Mouse (Mus musculus) limb, embryonic 14.5 days (tissue): ENCODE data around the gene Rhbdl1. TPM values are rescaled to one million over a fixed set of nuclear protein-coding genes. Genes with fewer than 3 reads are reported as not detected.

Source experiments
- ATAC-seq: fragments of 200-750 bp; cut with Nextera tagmentation; 2 replicates; pipeline ENCODE4 v1.8.0; 2017; ENCODE audit warnings: low read depth, moderate number of reproducible peaks, moderate TSS enrichment; ENCODE audit not compliant: low FRiP score
- DNase-seq: peaks from one replicate; pipeline ENCODE4 v3.0.0-alpha.2; 2015; ENCODE audit warnings: low spot score
- H3K27ac ChIP-seq: fragments of 300-500 bp; sonication (generic); replicated peaks from 2 replicates; pipeline ENCODE4 v1.5.1; 2014; ENCODE audit warnings: low read depth, mild to moderate bottlenecking, low read length, moderate library complexity, mixed read lengths
- H3K27me3 ChIP-seq: fragments of 300-500 bp; sonication (generic); 2 replicates; pipeline ENCODE4 v1.6.1; 2014; ENCODE audit warnings: low read length, mixed read lengths; ENCODE audit not compliant: control insufficient read depth, insufficient read depth
- H3K36me3 ChIP-seq: fragments of 300-500 bp; sonication (generic); 2 replicates; pipeline ENCODE4 v1.6.1; 2014; ENCODE audit warnings: mild to moderate bottlenecking, low read length, moderate library complexity, mixed read lengths; ENCODE audit not compliant: control insufficient read depth, insufficient read depth
- H3K4me1 ChIP-seq: fragments of 300-500 bp; sonication (generic); 2 replicates; pipeline ENCODE4 v1.6.1; 2014; ENCODE audit warnings: antibody characterized with exemption, low read length, mixed read lengths; ENCODE audit not compliant: control insufficient read depth, insufficient read depth
- H3K4me2 ChIP-seq: fragments of 300-500 bp; sonication (generic); replicated peaks from 2 replicates; pipeline ENCODE4 v1.6.1; 2014; ENCODE audit warnings: low read depth, mild to moderate bottlenecking, low read length, moderate library complexity; ENCODE audit not compliant: severe bottlenecking
- H3K4me3 ChIP-seq: fragments of 300-500 bp; sonication (generic); replicated peaks from 2 replicates; pipeline ENCODE4 v1.5.1; 2014; ENCODE audit warnings: low read length
- H3K9ac ChIP-seq: fragments of 300-500 bp; sonication (generic); 2 replicates; pipeline ENCODE4 v1.6.1; 2014; ENCODE audit warnings: mild to moderate bottlenecking, low read depth, low read length, moderate library complexity; ENCODE audit not compliant: severe bottlenecking
- H3K9me3 ChIP-seq: fragments of 300-500 bp; sonication (generic); 2 replicates; pipeline ENCODE4 v1.6.1; 2016; ENCODE audit warnings: low read length; ENCODE audit not compliant: control insufficient read depth
- POLR2A ChIP-seq: fragments of 200-500 bp; IDR thresholded peaks from 2 replicates; pipeline ENCODE4 v1.8.0; 2012; ENCODE audit warnings: inconsistent platforms, mild to moderate bottlenecking, moderate library complexity, borderline replicate concordance; ENCODE audit not compliant: insufficient read depth, insufficient read length; ENCODE audit errors: extremely low read depth
- WGBS: fragments of 180-500 bp; shearing (Covaris S2); extraction: QIAGEN DNeasy Blood & Tissue Kit; methylation state at CpG from one replicate; pipeline ENCODE4 v1.1.7; 2014; 5-methylcytosine and 5-hydroxymethylcytosine counted together
- polyA plus RNA-seq, 2 experiments: library from polyadenylated mRNA; depleted of rRNA in 1 of 2; stranded (reverse) in 1 of 2; unstranded in 1 of 2; fragments of >200 nt; fragmentation: Nextera tagmentation in 1 of 2; extraction: Ambion mirVana in 1 of 2; gene quantifications; 2 replicates each; pipeline versions ENCODE4 v1.2.1 to v1.2.3; 2012 to 2014

Gene Rhbdl1
- polyA plus RNA-seq, 2 experiments, result 2.3 to 11.7 TPM

DNA sequence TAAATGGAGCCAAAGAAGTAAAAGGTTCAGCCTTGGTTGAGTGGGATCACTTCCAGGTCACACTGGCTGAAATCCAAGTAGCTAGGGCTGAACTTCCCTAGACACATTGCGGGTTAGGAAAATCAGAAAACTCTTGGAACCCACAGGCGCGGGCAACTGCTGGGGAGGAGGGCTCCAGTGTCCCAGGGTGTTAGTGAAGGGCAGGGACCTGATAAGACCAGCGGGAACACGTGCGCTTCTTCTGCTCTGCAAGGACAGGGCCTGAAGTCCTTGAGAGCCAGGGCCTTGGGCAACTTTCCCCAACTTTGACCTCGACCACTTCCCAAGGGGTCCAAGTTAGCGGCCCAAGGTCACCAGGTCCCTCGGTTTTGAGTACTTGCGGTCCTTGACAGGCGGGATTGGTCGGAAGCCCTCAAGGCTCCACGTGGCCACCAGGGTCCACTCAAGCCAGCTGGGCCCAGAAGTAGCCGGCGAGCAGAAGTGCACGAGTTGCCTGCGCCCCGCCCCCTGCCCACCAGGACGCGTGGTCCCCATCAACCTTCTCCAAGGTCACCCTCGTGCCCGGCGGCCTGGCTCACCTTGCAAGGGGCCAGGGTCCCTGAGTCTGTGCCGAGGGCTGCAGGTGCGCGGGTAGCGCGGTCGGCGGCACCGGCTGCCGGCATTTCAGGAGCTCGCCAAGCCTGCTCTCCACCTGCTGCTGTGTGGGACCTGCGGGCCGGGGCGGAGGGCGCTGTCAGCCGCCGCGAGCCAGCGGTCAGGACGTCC lies 30.9 kb upstream of the Rhbdl1 start:
- 2% methylated on average over 42 of the region's 42 CpGs for WGBS
- Histone ChIP-seq H3K27me3 (no peaks in the 10 kb centered on the region), H3K9ac (peak overlapping the region; percentile 55), H3K4me3 (peak overlapping the region; percentile 76), H3K4me1 (peaks cover 12% of the 10 kb centered on the region), H3K9me3 (no peaks in the 10 kb centered on the region), H3K27ac (no peak overlapping the region), H3K36me3 (no peaks in the 10 kb centered on the region), H3K4me2 (peak overlapping the region; percentile 97)
- no peak for TF ChIP-seq POLR2A
- no peak for DNase-seq
- ATAC-seq, result peak; percentile 54

DNA sequence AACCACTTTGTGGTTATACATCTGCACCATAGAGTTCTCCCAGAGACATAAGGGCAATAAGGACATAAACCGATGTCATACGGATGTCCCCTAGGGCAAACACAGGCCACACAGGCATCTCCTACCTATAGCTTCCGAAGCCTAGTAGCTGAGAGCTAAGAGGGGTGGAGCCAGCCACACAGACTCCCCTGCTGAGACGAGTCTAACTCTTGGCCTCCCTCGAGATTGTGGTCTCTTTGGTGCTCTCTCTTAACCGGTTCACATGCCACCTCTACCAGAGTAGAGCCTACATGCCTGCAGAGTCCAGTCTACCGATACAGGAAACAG lies 30.4 kb upstream of the Rhbdl1 start:
- Histone ChIP-seq H3K4me2 (peak overlapping the region; percentile 97), H3K36me3 (no peaks in the 10 kb centered on the region), H3K4me3 (peak overlapping the region; percentile 76), H3K27me3 (no peaks in the 10 kb centered on the region), H3K9me3 (no peaks in the 10 kb centered on the region), H3K9ac (peak overlapping the region; percentile 55; the same call in 1 of the 2 replicates), H3K4me1 (peaks cover 12% of the 10 kb centered on the region), H3K27ac (no peak overlapping the region)
- no peak for DNase-seq
- no peak for TF ChIP-seq POLR2A
- WGBS, result 8% methylated on average over 7 of the region's 7 CpGs
- no peak for ATAC-seq

DNA sequence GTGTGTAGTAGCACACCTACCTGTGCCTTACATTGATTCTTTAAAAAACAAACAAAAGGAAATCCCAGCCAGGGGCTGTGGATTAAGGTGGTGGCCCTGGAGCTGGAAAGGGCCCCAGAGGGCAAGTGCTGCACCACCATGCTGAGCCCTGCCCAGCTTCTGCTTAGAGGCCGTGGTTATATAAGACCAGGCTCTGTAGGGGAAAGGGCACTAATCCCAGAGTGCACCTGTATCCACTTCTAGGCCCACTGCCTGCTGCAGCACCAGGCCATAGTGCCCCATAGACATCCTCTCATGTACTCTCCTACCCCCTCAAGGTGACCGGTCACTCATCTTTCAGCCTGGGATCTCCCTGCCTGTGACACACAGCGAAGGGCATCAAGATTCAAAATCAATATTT lies 29.1 kb upstream of the Rhbdl1 start:
- Histone ChIP-seq H3K9me3 (no peaks in the 10 kb centered on the region), H3K36me3 (no peaks in the 10 kb centered on the region), H3K4me3 (no peak overlapping the region), H3K9ac (no peak overlapping the region), H3K27me3 (no peaks in the 10 kb centered on the region), H3K4me1 (peaks cover 16% of the 10 kb centered on the region), H3K4me2 (no peak overlapping the region), H3K27ac (no peak overlapping the region)
- WGBS, result 88% methylated on average over 3 of the region's 3 CpGs
- ATAC-seq (no peak), DNase-seq (no peak)
- TF ChIP-seq POLR2A, result no peak

DNA sequence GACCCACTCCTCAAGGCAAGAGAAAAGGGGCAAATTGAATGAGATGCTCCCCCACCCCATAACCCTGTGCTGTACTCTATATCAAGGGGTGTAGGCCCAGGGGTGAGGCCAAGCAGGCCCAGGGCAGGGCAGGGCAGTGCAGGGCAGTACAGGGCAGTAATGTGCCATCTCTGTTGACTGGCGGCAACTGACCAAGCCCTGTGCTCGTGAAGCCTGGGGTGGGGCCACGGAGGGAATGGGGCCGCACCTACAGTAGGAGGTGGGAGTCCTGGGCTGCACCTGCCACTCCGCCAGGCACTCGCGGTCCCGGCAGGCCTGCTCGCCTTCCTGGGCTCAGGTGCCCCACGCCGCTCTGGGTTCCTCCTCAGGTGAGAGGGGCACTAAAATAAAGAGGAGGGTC lies 28.2 kb upstream of the Rhbdl1 start:
- WGBS, result 85% methylated on average over 11 of the region's 11 CpGs
- H3K4me2 ChIP-seq, result no peak overlapping the region
- TF ChIP-seq POLR2A, result no peak

DNA sequence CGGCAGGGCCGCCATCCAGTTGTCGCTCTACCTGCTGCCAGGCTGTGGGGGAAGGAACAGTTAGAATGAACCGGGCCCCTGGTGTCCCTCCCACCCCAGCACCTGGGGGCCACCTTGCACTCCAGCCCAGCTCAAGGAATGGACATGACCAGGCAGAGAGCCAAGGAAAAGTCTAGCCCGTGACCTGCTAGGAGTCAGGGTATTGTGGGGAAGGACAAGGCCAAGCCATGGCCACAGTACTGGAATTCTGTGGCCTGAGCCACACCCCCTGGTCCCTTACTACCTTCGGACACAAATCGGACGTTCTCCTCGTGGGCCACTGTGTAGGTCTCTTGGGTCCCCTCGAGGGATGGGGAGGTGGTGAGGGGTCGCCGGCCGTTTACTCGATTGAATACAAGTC lies 27.2 kb upstream of the Rhbdl1 start:
- H3K4me2 ChIP-seq, result no peak overlapping the region
- H3K9me3 ChIP-seq, result no peaks in the 10 kb centered on the region
- H3K4me3 ChIP-seq, result no peak overlapping the region
- H3K36me3 ChIP-seq, result no peaks in the 10 kb centered on the region
- no peaks in the 10 kb centered on the region for H3K27me3 ChIP-seq
- WGBS, result 90% methylated on average over 14 of the region's 14 CpGs
- no peak overlapping the region for H3K27ac ChIP-seq
- peaks cover 25% of the 10 kb centered on the region for H3K4me1 ChIP-seq
- no peak for DNase-seq
- no peak overlapping the region for H3K9ac ChIP-seq
- ATAC-seq, result no peak
- TF ChIP-seq POLR2A, result no peak

More for the DNA sequence above, 28.2 kb upstream of the Rhbdl1 start:
- Histone ChIP-seq H3K9me3 (no peaks in the 10 kb centered on the region), H3K27ac (no peak overlapping the region), H3K36me3 (no peaks in the 10 kb centered on the region), H3K27me3 (no peaks in the 10 kb centered on the region), H3K9ac (no peak overlapping the region), H3K4me1 (peaks cover 22% of the 10 kb centered on the region), H3K4me3 (no peak overlapping the region)
- DNase-seq (no peak), ATAC-seq (no peak)

DNA sequence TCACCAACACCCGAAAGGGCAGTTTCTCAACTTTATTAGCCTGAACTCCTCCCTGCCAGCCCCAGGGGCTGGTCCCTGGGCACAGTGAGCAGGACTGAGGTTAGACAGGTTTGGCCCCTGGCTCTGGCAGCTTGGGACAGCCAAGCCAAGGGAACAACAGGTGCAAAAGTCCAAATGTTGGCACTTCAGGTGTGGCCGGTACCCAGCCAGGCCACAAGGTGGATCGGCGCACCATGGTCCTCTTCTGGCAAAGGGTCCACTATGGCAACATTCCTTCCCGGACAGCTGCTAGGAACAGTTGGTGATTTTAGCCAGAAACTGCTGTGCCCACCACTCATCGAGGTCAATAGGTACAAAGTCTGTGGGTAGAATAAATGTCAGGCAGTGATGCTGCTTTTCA lies 26.6 kb upstream of the Rhbdl1 start:
- H3K4me2 ChIP-seq, result no peak overlapping the region
- H3K36me3 ChIP-seq, result no peaks in the 10 kb centered on the region
- TF ChIP-seq POLR2A, result no peak
- ATAC-seq, result no peak
- 85% methylated on average over 6 of the region's 6 CpGs for WGBS
- DNase-seq, result no peak
- H3K27ac ChIP-seq, result no peak overlapping the region
- H3K27me3 ChIP-seq, result no peaks in the 10 kb centered on the region
- H3K4me3 ChIP-seq, result no peak overlapping the region
- no peaks in the 10 kb centered on the region for H3K9me3 ChIP-seq
- H3K9ac ChIP-seq, result no peak overlapping the region
- peaks cover 20% of the 10 kb centered on the region for H3K4me1 ChIP-seq
